Mouse (Mus musculus): ENCODE measurements around the gene Plekha6.

Gene Plekha6

DNA sequence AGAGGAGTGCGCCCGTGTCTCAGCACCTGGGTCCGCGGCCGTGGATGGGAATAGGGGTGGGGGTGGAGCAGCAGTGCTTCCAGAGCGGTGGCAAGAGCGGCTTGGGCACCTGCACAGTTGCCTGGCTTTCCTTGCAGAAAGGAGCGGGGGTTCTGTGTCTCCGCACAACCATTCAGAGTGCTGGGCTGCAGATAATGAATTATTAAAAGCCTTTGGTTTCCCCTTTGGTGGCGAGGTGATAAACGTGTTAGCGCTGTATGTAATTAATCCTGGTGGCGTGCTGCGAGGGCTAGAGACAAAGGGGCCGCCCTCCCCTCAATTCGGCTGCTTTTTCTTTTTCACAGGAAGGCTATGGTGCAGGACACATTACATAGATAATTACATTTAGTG lies 18.7 kb downstream of the Plekha6 start:
- DNase-seq (ENCODE audit: low spot score), result no peak

DNA sequence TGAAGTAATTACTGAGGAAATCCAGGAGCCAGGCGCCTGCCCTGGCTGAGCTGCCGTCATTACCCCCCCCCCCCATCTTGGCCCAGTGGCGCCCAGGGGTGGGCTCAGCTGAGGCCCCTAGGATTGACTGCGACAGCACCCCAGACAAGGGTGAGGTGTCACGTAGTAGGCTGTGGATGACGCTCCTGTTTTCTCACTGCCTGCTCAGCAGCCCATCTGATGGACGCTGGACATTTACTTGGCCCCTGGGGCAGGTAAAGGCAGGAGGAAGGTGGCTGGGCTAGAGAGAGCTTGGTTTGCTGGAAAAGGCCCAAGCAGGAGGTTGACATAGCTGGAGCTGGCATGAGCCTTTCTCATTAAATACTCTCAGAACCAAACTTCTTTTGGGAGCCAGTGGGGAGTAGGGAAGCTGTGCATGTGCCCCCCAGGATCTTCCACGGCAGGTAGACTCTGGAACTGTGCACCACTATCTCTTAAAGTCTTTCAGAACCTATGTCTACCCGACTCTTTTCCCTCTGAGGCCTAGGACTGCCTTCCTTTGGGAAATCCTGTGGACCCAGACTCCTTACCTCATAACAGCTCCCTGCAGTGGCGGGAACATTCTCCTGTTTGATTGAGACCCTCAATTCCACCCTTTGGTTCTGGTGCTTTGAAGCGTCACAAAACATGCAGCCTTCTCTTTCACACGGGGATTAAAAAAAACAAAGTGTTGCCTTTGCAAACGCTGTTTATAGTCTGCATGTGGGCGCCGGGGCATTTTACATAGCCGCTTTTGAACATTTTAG lies 19.3 kb downstream of the Plekha6 start:
- DNase-seq (ENCODE audit: low spot score), result no peak

DNA sequence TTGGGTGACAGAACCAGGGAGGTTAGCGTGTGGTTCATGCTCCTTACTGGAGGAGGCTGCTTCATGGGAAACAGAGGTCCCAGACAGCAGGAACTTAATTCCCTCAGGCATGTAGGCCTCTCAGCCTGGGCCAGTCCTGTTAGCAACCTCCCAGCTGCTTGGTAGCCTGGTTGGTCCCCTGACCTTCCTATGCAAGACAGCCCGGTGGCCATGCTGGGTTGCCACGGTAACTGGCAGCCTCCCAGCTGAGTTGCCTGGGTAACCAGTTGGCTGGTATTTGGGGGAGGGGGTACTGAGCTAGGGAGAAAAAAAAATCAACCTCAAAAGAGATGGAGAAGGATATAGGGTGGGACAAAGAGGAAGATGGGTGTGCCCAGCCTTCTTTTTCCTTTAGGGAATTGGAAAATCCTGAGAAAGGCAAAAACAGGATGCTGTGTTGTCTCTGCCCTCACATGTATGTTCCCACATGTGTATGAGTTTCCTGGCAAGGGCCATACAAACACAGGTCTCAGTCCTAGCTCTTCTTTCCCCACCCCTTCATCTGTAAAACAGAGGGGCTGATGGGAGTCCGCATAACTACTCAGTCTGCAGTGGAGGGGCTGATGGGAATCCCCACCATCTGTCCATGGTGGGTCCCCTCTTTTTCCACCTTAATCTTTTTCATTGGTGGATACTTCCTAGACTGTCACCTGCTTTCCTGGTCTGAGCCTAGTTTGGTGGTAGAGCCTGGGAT lies 24.1 kb downstream of the Plekha6 start:
- no peak for DNase-seq (ENCODE audit: low spot score)

DNA sequence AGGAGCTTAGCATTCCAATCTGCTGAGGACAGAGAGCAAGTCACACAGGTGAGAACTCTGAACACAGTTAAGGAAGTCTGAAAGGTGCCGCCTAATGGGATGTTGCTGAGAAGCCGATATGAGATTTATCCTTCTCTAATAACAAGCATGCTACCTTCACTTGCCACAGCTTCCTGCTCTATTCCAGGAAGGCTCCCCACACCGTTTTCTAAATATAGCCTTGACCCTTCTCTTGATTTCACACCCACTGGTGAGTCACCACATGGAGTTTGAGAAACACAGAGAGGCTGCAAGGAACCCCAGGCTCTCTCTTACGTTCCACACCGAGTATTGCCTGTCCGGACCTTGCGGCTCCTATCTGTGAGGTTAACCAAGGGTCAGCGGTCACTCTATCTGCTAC lies 24.7 kb downstream of the Plekha6 start:
- no peak for DNase-seq (ENCODE audit: low spot score)

DNA sequence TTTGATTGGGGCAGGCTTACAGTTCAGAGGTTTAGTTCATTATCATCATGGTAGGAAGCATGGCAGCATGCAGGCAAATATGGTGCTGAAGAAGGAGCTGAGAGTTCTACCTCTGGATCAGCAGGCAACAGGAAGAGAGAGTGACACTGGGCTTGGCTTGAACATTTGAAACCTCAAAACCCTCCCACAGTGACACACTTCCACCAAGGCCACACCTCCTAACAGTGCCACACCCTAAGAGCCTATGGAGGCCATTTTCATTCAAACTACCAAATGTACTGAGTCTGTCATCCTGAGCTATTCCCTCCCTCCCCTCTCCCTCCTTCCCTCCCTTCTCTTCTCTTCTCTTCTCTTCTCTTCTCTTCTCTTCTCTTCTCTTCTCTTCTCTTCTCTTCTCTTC lies 25.5 kb downstream of the Plekha6 start:
- DNase-seq (ENCODE audit: low spot score), result no peak

DNA sequence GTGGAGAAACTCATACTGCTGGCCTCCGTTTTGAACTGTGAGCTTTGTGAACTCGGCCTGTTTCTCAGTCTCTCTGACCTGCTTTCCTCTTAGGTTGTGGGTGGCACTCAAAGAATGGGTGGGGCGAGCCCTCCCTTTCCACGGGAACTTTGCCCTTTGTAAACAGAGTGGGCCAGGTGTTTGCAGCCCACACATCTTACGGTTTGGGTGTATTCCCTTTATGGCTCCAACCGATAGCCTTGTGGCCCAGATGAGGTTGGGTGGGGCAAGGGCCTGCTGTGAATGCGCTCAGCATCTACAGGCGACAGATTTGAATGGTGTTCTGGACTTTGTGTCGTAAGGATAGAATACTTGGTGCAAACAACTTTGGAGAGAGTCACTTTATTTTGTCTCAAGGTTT lies 26.5 kb downstream of the Plekha6 start:
- DNase-seq (ENCODE audit: low spot score), result no peak

DNA sequence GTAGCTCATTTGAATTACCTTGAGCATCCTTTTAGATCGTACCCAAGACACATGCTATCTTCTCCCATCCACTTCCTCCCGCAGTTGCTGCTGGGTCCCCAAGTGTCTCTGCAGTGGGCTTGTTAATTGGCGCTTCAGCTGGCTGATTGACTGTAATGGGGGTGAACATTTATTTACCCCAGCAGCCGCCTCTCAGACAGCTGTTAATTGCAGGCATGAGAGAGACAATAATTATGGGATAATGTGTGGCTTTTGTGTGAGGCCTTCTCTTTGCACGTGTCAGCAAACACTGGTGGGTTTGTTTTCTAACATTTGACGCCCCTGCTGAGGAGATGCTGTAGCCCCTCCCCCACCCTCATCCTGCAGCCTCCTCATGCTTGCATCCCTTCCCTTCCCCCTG lies 32.2 kb downstream of the Plekha6 start:
- no peak for DNase-seq (ENCODE audit: low spot score)

DNA sequence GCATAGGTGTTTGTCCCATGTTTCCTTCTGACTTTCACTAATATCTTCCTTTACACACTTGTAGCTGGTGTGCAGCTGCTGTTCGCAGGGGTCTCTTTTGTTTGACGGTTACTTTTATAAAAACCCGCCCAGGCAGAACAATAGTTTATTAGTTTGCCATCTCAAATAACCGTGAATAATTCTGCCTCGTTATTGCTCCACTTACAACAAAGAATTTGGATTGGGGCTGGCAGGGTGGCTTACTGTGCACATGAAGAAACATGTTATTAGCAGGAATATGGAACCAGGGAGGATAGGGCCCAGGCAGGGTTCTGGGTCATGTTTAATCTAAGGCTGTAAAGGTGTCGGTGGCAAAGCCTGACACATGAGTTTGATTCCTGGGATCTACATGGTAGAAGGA lies 33.3 kb downstream of the Plekha6 start:
- DNase-seq (ENCODE audit: low spot score), result no peak

DNA sequence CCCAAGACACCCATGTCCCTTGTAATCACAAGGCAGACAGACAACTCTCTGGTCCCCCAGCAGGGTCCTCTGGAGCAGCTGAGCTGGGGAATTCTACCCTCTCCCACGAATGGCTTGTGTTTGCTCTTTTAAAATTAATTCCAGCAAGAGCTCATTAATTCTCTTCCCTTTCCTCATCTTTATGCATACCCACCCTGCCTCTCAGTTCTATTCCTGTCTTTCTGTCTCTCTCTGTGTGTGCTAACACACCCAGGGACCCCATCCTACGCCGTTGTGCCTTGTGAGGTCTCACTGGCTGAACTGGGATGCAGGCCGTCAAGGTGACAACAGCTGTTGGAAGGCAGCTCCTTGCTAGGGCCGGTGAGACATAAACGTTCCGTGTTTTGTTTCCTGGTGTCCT lies 35.7 kb downstream of the Plekha6 start:
- DNase-seq (ENCODE audit: low spot score), result no peak

DNA sequence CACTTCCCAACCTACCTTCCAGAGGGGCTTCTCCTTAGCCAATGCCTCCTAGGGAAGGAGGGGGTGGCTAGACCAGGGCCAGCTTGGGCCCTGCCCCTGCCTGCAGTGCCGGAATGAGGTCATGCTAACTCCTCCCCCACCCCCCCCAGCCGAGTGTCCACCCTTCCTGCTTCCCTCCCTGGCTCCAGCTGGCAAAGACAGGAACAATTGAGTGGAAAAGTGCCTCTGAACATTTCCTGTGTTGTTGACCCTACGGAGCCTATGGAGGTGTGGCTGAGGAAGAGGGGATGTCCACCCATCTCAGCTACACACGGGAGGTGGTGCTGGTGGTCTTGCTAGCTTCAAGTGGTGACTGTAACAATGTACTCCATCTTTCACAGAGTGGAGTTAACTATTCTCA lies 37.5 kb downstream of the Plekha6 start:
- DNase-seq (ENCODE audit: low spot score), result no peak

DNA sequence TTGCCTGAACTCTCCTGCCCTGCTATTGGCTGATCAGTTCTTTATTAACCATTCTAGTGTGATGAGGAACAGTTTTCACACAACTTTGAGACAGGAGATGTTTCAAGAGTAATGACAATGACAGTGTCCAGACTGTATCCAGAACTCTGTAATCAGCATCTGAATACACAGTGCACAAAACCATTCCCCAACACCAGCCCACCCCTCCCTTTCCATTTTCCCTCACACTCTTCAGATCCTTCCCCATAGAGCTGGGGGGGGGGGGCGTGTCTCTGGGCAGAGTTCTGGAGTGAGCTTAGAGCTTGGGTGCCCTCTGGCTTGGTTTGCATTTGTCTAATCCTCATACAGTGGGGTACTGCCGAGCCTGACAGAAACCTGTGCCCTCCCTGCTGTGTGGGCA lies 39.7 kb downstream of the Plekha6 start:
- DNase-seq (ENCODE audit: low spot score), result no peak

DNA sequence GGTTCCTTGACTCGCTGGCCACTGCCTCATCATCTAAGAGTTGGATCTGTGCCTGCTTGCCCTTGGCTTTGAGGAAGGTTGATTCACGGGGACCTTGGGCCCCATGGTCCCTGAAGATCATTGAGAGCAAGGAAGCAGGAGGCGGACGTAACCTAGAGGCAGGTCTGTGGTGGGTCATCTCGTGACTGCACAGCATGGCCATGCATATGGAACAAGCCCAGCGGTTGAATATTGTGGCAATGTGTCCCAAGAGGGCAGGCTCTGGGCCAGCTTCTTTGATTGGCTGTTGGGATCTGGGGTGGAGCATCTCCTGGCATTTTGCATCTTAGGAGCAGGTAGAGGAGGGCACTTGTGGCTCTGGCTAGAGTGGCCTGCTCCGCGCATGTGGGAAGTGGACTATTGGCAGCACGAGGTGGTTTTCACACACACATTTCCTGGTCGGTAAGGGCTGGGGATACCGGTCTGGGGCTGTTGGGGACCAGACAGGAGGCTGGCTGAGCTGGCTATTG lies 40.4 kb downstream of the Plekha6 start:
- no peak for DNase-seq (ENCODE audit: low spot score)

DNA sequence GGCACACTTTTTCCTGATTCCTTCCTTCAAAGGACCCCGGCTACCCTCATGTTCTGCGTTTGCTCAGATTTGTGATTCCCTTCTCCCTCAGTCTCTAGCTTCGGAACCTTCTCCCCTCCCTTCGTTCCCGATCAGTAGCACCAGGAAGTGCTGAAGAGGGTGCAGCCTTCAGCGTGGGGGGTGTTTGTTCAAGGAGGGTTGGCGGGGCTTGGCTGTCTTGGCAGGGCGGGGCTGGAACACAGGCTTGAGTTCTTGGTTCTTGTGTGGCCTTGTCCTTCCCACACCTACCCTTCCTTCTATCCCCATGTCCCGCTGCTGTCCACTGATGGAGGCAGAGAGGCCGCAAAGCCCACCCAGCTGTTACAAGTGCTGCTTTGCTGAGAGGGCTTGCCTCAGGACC lies 41.0 kb downstream of the Plekha6 start:
- DNase-seq (ENCODE audit: low spot score), result no peak

DNA sequence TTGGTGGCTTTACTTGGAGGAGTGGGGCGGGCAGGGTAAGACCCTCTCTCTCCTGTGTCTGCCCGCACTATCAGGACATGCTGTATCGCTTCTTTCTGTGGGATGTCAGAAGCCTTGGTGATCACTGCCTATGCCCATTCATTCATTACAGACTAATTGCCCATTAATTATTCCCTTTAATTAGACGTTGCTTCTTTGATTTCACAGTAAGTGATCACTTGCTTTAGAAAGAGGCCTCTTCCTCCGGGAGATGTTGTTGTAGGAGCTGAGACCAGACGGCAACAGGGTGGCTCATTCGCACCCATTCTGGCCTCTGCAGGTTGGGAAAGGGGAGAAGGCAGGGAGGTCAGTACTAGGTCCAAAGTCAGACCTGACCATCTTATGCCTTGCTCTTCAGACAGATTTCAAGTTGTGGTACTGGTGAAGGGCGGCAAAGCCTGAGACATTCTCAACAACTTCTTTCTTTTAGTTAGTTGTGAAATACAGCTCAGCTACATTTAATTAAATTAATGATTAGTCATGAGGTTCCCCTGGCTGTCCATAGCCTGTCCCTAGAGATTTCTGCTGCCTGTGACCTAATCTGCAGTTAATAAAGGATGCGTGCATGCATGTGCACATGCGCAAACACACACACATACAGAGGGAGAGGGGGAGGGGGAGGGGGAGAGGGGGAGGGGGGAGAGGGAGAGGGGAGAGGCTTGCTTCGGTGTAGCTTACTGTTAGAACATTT lies 44.2 kb downstream of the Plekha6 start:
- DNase-seq (ENCODE audit: low spot score), result no peak

DNA sequence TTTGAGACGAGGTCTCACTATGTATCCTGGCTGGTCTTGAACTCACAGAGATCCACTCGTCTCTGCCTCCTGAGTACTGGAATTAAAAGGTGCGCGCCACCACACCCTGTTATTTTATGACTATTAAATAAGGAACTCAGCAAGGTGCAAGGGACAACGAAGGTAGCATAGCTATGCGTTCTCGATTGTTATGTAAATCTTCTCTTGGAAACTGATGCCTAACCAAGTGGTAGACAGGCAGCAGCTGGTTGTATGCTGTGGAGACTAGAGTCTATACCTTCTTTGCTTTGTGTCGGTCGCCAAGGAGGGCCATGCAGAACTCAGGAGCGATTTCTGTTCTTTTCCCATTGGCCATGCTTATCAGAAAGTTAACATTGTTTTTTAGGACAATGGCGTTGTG lies 45.0 kb downstream of the Plekha6 start:
- DNase-seq (ENCODE audit: low spot score), result no peak

DNA sequence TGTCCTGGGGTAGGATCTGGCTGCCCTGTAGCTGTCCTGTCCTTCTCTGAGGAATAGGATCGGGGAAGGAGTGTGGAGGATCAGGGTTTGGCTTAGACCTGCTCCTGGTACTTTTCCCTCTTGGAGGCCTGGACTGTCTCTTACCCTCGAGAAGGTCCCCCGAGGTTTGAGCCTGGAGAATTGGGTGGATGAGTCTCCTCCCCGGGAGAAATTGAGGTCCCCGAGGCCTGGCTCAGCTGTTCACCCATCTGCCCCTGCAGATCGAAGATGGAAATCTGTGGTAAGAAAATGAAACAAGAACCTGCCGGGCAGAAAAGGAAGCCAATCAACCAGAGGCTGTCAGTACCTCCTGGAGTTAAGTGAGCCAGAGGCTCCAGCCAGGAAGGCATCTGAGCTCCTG lies 45.5 kb downstream of the Plekha6 start:
- no peak for DNase-seq (ENCODE audit: low spot score)

DNA sequence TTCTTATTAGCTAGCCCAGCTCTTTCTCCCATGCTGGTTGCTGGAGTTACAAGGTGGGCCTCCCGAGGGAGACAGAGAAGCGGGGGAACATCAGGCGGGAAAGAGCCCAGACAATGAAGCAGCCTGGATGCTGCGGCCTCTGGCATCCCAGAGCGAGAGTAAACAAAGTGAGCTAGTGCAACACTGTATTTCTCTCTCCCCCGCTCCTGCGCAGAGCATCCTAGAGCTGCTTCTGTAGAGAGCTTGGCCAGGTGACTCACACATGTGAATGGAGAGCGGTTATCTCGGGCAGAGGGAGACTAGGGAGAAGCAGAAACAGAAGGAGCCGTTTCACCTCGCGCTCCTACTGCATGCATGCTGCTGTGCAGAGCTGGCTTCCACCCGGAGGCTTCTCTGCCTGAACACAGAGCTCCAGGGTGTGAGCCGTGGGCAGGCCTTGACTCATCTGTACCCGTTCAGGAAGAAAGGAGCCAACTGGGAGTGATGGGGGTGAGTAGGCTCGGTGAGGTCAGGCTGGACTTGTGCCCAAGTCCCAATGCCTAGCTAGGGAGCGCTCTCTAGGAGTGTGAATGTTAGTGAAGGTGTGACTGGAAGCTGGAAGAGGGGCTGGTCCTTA lies 46.0 kb downstream of the Plekha6 start:
- peak; percentile 61 for DNase-seq (ENCODE audit: low spot score)

DNA sequence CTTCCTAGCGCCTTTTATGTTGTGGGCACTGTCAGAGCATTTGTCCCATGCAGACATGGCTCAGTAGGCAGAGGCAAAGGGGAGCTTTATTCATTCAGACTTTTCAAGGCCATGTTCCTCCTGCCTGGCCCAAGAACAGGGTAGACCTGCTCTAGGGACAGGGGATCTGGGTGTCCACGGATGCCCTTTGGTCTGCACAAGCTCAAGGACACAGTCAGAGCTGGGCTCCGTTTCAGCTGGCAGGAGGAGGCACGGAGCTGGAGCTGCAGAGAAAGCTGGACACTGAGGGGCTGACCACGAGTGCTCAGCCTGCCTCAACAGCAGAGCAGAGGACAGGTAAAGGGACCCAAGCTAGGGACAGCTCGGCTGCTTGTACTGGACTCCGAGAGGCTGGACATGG lies 46.8 kb downstream of the Plekha6 start:
- no peak for DNase-seq (ENCODE audit: low spot score)

DNA sequence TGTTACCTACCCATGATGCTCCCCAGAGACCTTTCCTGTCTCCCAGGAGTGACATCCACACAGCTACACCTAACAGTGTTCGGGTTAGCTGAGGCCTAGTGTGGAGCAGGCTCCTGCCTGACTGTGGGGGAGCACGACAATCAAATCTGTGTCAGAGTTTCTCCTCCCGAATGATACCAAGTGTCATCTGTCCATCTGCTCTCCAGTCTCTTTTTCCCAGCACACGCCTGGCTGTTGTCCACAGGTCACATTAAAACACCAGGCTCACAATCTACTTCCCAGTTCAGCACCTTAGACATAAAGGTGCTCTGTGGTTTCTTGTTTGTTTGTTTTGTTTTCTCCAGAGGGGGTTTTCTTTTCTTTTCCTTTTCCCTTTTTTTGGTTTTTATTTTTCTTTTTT lies 48.3 kb downstream of the Plekha6 start:
- no peak for DNase-seq (ENCODE audit: low spot score)

DNA sequence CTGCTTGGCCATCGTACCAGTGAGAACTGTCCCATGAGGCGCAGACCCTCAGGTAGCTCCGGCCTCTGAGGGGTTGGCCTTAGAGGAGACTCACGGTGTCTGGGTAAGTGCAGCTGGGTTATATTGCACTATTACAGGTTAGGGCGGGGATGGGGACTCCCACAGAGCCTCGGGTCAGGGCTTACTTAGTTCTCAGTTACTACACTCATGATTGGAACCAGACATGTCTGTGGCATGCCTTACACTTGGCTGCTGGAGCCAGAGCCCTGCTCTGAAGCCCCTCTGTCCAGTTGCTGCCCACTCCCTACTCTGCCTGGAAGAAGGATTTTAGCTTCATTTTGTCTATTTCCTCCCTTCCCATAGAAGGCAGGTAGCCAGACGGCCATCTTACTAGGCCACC lies 49.1 kb downstream of the Plekha6 start:
- no peak for DNase-seq (ENCODE audit: low spot score)

DNA sequence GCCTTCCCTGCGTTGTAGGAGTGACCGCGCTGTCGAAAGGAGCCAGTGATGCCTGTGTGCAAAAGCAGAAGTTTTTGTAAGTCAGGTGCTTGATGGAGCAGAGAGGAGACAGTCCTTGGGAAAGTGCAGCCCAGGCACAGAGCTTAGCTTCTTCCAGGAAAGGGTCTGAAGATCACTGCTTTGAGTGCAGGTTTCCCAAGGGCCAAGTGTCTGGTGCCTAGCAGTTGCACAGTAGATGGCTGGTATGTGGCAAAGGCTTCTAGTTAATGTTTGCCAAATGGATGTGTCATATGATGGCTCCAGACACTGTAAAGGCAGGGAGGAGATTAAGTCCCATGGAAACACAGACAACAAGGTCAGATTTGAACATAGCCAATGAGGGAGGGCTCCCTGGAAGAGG lies 49.9 kb downstream of the Plekha6 start:
- no peak for DNase-seq (ENCODE audit: low spot score)

DNA sequence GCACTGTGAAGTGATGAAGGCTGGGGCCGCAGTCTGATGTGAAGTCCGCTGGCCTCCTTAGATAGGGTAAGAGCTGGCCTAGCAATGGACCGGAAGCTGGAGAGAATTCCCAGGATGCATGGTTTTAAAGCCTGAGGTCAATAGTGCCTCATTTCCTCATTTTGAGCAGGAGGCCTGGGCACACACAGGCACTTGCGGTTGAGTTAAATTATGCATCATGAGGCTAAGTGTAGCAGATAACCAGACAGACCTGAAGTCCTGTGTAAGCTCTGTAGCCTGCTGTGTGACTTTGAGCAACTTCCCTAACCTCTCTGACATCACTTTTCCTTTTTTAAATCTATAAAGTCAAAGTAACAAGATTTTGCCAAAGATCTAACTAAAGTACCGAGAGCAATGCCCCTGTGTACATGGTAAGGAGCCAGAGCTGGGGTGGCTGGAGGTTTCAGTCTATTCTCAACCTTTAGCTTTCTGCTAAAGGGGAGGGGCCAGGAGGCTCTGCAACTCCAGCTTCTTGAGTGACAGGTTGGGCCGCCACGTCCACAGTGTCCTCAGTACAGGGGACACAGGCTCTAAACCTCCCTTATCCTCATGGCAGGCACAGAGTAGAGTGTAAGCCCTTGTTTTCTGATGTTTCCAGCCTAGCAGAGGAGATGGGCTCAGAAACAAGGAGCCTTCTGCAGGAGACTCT lies 50.8 kb downstream of the Plekha6 start:
- DNase-seq (ENCODE audit: low spot score), result no peak

All from left cerebral cortex, adult 11 months (tissue).